Mouse (Mus musculus): Measurements from ENCODE around the gene Gas7.

The Gas7 gene

DNA sequence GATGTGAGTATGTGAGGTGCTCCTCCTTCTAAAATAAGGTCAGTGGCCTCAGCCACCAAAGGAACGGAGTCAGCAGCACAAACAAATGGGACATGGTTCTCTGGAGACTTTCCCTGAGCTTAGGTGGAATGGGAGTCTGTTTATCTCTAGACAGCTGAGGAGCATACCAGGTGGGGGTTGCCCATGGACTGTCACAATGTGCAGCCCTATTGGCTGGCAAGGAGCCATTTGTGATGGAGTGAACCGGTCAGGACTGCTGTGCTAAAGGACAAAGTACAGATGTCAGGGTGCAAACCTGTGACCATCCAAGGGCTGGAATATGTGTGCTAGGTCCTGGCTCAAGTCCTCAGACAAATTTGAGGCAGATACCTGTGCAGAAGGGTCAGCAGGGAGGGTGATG lies 173.3 kb downstream of the Gas7 start:
- DNase-seq: no peak

DNA sequence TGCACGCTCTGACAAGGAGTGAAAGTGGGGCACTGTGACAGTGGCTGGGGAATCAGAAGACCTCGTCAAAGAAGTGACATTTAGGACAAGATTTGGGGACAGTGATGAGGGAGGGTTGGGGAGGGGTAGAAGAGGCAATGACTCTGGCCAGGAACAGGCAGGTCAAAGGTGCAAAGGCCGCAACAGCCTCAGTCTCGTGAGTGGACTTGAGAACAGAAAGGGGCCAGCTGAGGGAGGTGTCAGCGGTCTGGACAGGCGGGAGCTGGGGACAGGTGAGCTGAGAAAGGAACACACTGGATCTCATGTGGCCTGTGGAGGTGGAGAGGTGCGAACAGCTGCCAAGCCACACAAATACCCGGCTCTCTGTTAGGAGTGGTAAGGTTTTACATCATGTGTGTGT lies 177.7 kb downstream of the Gas7 start:
- DNase-seq: no peak

DNA sequence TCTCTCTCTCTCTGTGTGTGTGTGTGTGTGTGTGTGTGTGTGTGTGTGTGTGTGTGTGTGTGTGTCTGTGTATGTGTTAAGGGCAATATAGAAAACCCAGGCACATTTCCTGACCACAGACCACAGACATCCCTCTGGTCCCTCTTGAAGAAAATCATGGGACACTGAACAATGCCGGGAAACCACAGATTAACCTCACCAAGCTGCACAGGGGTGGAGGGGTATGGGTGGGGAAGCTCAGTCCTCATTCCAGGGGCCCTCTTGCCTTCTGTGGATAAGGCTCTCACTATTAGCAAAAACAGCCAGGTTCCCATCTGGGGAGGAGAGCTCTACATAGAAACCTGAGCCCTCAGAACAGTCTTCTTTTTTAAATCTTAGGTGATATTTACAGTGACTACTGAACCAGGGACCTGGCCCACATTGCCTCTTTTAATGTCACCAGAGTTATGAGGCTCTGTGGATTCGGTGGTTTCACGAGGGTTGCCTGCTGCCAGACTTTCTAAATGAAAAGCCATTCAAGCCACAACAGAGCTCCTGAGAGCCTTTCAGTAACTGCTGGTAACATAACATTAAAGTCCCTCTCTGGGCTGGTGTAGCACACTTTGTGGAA lies 178.5 kb downstream of the Gas7 start:
- no peak for DNase-seq

DNA sequence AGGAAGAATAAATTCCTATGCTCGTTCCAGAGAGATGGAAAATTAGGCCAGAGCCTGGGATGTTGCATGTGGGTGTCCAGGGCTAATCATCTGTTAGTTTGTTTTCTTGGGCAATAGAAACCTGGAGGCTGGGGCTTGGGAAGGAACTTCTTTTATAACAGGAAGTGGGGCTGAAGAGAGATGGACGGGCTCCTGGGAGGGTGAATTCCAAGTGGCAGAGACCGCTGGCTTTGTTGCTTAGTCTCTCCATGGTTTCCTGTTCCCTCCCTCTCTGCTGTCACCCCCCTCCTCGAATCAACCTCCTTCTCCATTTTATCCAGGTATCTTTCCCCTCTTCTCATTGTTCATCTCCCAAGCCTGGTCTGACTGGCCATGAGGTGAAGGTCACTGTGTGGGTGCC lies 181.0 kb downstream of the Gas7 start:
- DNase-seq: no peak

DNA sequence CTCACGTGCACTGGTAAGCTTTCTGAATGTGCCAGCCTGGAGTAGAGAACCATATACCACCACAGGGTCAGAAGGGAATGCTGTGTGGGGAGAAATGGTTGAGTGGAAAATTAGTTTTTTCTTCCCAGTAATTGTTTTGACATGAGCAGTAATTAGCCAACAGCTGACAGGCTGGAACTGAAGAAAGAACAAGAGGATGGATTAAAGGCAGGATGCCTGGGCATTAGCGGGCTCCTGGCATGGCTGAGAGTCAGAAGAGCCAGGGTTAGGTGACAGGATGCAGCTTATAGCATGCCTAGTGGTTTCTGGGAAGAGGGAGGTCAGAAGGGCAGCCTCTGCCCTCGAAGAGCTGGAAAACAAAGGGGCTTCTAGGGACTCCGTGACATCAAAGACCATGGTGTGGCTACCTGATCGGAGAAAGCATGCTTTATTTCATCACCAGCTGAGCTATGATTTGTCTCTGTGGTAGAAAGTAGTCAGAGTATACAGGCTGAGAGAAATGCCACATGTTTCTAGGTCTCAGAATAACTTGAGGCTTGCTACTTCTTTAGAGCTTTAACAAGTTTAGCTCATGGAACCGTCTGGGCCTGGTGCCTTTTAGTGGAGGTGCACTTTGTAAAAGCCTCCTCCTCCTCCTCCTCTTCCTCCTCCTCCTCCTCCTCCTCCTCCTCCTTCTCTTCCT lies 181.8 kb downstream of the Gas7 start:
- no peak for DNase-seq

DNA sequence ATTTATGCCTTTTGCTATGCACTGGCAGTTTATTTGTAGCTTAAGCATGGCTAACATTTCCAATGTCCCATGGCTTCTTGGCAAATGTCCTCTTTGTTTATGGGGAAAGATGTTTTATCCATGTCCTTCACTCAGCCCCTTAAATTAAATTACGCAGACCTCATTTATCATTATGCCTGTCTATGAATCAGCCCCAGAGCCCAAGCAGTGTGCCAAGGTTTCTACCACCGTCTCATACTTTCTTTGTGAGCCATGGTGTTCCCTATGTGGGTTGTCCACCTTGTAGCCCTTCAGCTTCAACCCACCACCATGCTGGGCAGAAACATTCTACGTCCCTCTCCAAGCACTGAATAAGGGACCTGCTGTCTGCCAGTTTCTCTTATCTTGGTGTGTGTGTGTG lies 183.2 kb downstream of the Gas7 start:
- no peak for DNase-seq

DNA sequence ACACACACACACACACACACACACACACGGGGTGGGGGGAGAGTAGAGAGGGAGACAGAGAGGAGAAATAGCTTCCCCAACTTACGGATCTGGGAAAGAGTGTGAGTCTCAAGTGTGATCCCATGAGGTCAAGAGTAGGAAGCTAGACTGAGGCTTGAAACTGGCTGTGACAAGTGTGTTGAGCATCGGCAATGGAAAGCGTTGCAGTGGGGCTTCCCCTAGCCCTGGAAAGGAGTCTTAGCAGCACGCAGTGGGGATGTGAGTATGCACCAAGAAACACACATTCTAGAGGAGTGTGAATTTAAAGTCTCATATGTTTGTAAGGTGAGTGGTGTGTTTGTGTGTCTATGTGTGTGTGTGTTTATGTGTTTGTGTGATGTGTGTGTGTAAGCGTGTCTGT lies 185.1 kb downstream of the Gas7 start:
- no peak for DNase-seq

DNA sequence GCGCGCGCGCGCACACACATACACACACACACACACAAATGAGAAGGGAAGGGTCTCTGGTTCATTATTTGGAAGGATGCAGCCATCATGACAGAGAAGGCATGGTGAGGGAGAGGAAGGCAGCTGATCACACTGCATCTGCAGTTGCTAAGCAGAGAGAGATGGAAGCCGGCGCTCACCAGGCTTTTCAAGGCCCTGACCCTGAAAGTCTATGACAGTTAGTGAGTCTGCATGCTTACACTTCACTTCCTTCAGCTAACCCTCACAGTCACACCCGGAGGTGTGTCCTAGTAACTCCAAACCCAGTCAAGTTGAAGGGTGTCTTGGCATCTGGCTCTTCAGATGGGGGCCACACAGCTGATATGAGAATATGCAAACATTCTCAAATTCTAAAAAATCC lies 187.2 kb downstream of the Gas7 start:
- no peak for DNase-seq

DNA sequence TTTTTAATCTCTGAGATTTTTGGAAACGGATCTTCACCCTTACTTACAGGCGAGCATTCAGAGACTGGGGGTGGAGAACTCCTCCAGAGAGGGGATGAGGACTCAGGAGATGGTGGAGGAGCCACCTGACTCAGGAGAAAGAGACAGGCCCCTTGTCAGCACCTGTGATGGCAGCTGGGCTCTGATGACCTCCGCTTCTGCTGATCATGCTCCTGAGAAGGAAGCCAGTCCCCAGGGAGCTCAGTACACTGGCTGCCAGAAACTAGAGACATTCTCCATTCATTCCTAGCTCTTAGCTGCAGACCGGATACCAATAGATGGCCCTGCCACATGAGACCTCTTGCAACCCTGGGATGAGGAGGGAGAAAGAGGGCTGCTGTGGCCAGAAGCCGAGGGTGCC lies 187.6 kb downstream of the Gas7 start:
- no peak for DNase-seq

DNA sequence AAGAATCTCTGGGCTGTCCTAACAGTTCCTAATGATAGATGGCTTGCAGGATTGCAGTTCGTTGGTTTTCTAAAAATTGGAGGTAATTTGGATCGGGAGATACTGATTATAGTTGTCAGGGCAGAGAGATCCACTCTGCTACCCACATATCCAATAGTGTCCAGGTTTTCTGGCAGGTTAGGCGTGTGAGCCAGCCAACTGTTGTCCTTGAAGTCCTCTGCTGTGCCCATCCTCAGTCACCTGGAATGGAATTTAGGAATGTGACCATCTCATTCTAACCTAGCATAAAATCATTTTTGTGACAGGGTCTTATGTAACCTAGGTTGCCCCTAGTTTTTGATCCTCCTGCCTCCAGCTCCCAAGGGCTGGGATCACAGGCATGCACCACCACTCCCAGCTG lies 188.2 kb downstream of the Gas7 start:
- no peak for DNase-seq

DNA sequence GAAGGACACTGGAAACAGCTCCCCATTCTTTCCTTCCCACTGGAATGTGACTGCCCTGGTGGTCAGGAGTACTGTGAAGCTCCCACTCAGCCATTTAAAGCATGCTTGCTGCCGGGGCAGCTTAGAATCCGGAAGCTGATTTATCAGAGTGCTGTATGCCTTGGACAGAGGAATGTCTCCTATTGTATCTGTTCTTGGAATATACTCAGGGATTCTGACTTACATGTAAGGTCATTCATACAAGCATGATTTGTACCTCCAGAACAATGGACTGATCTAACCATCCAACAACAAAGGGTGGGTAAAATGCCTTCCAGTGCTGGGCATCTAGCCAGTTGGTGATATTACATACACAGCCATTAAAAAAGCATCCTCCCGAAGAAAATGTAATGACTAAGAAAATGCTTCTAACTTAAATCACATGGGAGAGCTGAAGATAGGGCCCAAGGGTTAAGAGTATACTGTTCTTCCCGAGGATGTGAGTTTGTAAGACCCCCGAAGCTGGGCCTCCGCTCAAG lies 189.5 kb downstream of the Gas7 start:
- no peak for DNase-seq

DNA sequence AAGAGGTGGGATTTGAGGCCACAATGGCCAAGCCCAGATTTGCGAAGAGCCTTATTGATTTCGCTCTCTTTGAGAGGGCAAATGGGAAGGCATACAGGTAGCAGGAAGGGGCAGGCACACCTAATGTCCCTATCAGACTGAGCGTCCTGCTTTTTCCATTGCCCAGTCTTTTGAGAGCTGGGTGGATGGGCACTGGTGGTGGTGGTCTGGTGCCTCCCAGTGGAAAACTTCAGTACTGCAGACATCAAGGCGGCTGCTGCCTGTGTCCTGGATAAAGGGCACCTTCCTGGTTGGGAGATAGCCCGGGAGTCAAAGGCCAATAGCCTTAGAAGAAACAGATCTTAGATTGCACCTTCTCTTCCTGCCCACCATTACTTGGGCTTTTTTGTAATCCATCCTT lies 192.5 kb downstream of the Gas7 start:
- peak; percentile 63 for DNase-seq

DNA sequence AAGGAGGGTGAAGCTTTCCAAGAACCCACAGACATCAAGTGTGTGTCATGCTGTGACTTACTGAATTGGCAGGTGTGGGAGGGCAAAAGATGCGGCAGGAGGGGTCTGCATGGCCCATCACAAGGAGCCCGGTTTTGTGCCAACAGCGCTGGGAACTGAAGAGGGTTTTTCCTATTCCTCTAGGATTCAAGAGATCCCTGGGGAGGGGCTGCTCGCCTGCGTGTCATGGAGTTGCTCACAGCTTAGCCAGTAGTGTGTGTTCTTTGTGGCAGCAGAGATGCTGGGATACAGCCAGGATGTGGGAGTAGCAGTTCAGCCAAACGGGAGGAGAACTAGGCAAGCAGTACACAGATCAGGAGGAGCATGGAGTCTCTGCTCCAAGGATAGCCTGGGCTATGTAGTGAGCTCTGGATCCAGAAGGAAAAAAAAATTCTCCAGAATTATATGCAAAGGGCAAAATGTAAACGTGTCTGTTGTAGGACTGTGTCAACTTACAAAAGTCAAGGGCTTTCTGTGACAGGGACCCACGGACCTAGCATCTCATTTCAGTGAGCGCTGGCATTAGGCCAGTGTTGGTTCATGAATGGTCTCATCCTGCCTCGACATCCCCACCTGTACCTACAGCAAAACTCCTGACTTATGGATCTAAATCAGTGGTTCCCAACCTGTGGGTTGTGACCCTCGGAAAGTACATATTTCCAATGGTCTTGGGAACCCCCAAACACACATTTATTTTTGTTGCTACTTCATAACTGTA lies 193.6 kb downstream of the Gas7 start:
- no peak for DNase-seq

DNA sequence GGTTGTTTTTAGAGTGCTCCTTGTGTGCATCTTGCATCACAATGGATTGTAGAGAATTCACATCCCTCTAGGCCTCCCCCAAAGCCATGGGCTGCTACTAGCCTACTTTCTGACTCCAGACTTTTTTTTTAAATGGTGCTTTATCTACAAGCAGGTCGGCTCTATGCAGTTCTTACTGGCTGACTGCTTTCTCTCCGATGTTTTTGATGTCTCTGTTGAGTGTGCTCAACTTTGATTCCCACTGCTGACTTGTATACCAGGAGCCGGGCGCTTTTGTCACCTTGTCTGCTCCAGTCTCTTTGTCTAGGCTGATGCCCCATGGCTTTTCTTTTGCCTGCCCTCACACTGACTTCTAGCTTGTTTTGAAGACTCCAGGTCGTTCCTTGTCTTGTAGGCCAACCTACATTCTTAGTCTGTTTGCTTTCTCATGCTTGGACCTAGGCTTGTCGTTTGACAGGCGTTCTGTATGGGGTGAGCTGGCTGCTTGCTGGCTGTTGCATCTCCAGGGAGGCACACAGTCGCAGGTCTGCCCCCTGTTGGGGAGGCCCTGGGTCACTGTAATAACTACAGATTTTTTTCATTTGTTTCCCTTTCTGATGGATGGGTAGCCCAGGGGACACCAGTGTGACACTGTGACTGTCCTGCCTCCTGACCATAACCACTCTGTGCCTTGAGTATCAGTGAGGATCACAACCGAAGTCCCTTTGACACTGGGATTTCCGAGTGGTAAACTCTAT lies 194.9 kb downstream of the Gas7 start:
- peak; percentile 25 for DNase-seq

DNA sequence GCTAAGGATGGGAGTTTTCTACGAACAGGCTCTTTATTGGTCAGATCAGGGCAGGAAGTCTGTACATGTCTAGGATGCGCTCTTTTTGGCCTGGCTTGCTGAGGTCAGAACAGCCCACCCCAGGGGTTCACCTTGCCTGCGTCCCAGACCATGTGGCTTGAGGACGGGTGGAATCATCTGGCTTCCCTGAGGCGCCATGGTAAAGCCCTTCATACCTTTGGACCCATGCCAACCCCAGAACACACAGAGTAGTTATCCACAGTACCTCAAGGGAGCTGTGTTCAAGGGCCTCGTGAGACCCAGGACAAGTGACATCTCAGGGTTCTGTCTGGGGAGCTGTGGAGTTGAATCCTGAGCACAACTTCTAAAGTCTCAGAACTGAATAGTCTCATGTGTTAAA lies 196.5 kb downstream of the Gas7 start:
- DNase-seq: no peak

DNA sequence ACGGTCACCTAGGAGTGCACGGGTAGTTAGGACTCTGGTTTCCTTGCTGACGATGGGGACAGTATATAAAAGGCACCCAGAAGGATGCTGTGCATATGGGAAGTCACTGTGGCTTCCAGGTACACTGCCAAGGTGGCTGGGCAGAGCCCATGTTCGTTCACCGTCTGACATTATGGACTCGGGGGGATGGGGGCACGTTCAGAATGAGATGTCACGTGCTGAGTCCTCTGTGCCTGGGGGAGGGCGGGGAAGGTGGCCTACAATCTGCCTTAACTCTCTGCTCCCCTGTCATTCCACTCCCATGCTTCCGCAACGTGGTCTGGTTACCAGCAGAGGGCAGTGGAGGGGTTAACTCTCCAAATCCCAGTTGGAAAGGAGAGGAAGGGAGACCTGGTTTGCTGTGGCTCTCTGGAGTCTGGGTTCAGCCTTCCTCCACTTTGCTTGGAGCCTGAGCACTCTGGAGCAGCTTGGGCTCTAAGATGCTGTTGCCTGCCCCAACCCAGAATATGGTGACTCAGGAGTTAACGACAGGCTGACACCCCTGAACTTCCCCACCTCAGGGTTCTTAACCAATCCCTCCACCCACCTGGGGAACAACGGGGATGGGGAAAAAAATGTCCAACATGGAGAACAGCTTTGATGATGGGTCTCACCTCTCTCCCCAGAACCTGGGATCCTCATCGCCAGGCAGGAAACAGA lies 197.1 kb downstream of the Gas7 start:
- DNase-seq: peak; percentile 24

DNA sequence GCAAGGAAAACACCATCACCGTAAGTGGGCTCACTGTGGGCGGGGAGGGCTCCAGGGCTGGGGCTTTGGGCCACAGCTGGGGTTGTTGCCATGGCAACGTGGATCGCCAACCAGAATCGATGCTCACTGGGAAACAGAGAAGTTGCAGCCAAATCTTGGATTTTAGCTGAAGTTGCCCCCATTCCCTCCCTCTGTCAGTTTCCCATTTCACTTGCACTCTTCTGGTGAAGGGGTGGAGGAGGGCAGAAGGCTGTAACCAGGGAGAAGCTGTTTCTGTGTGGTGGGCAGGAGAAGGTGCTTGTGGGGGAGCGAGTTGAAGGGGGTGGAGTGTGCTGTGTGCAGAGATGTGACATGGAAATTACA lies 197.6 kb downstream of the Gas7 start:
- DNase-seq: no peak

DNA sequence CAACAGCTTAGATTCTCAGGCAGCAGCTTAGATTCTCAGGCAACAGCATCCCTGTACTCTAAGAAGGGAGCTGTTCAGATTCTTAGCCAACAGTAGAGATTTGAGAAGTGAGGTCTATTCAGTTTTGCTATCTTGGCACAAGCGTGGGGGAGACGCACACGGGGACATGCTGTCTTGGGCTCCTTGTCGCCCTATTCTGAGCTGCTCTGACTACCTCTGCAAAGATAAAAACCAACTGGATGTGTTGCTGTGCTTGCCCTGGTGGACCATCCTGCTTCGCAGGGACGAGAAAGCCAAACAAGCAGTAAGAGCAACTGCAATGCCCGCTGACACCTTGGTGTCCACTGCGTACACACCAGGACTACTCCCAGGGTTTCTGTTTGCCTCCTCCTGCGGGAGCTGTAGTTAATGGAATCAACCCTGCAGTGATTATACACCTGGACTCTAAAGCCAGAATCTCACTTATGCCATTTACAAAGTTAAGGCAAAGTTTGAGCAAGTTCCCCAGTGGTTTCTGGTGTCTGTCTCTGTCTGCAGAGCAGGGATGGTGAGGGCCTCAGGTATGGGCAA lies 198.4 kb downstream of the Gas7 start:
- DNase-seq: no peak

DNA sequence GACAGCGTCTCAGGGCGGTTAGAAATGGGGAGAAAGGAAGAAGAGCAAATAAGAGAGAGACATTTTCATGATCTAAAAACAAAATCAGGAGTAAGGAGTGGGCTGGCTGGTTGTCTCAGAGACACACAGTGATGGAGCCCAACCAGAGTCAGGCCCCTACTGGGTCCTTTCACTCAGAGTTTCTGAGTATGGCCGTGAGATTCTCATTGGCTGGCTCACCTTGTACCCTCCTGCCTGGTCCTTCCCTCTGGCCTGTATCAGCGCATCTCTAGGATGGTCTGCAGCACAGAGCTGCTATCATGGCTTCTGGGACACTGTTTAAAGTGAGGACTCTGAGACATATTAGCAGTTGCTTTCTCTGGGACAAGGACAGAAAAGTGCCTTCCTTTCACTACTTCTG lies 199.3 kb downstream of the Gas7 start:
- DNase-seq: no peak

DNA sequence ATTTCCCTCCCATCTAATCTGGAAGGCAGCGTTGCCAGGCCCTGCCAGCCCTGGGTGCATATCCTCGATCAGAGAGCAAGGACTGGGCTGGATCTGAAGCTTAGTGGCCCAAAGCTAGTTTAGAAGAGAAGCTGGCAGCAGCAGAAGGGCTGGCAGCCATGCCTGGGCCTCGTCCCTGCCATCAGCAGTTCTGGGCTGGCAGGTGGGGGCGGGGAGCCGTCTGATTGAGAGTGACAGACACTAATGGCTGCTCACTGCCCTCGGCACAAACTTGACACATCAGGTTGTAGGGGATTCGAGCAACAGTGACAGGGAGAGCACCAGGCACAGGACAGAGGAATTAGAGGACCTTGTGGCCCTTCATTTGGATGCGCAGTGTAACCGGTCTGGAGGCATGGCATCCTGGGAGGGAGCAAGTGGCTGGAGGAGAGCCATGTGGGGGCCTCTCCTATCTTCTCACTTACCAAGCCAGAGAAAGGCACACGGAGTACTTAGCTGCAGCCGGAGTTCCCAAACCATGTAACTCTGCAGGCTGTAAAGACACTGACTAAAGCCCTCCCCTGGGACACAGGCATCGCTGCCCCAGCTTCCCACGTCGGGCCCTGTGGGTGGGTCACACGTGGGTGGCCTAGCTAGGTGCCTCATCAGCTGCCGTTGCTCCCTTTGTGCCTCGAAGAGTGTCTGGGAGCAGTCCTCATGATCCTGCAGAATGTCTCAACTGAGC lies 200.2 kb downstream of the Gas7 start:
- no peak for DNase-seq

DNA sequence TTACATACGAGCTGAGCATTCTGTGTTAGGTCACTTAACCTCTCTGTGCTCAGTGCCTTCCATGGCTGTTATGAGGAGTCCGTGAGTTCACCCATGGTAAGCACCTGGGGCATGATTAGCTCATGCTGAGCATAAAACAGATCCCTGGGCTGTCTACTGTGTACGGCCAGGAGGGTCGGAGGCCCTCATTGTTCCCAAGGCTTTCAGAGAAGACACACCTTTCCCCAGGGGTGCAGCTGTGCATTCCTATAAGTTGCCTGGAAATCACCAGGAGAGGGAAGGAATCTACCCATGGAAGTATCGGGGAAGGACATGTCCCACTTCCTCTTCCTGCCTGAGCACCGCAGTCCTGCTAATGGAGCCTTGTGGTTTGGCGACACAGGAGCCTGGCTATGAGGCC lies 201.1 kb downstream of the Gas7 start:
- DNase-seq: no peak

DNA sequence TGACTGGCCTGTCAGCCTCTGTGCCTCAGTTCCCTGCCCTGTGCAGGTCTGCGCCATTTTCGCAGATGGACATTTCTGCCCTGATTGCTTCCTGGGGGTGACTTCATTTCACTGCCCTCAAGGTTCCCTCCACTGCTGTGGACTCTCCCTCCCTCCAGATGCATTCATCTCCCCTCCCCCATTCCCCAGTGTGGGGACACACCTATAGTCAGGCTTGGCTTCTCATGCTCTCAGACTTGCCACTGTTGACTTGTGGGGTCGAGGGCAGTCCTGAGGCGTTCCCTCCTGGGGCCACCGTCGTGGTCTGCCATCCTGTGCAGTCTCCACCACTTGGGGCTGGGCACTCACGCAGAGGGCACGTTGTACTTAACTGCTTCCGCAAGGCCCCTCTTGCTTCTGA lies 201.6 kb downstream of the Gas7 start:
- no peak for DNase-seq
